Mouse (Mus musculus) spleen, embryonic (tissue): Measurements from ENCODE around the gene Gm10065.

Experiments
- CTCF ChIA-PET: fragments of 350-600 bp; sonication (Branson Sonifier 250); formaldehyde crosslinking; loops from one replicate; lab custom pipeline; 2022; lab: Charles Lee

Gm10065 gene

GRCm38 (mm10) chr13:21435476-21435875 is 43.8 kb downstream of the Gm10065 start:
- CTCF ChIA-PET: no interaction called here
